Mouse (Mus musculus) lung, embryonic 14.5 days (tissue): Measurements from ENCODE around the gene Ms4a18. TPM values are rescaled to one million over a fixed set of nuclear protein-coding genes. Genes with fewer than 3 reads are reported as not detected.

Source experiments
- ATAC-seq: fragments of 200-750 bp; cut with Nextera tagmentation; 2 replicates; pipeline ENCODE4 v1.8.0; 2017; ENCODE audit warnings: mild to moderate bottlenecking, moderate TSS enrichment, moderate library complexity; ENCODE audit not compliant: insufficient read depth
- DNase-seq: peaks from one replicate; pipeline ENCODE4 v3.0.0-alpha.2; 2015
- H3K27ac ChIP-seq: fragments of 300-500 bp; sonication (generic); 2 replicates; pipeline ENCODE4 v1.5.1; 2014; ENCODE audit warnings: low read depth, mild to moderate bottlenecking, moderate library complexity
- H3K27me3 ChIP-seq: fragments of 300-500 bp; sonication (generic); 2 replicates; pipeline ENCODE4 v1.6.1; 2014; ENCODE audit warnings: low read length, control low read depth; ENCODE audit not compliant: insufficient read depth
- H3K36me3 ChIP-seq: fragments of 300-500 bp; sonication (generic); 2 replicates; pipeline ENCODE4 v1.6.1; 2014; ENCODE audit warnings: control low read depth; ENCODE audit not compliant: insufficient read depth
- H3K4me1 ChIP-seq: fragments of 300-500 bp; sonication (generic); 2 replicates; pipeline ENCODE4 v1.6.1; 2014; ENCODE audit warnings: antibody characterized with exemption, control low read depth; ENCODE audit not compliant: insufficient read depth
- H3K4me2 ChIP-seq: fragments of 300-500 bp; sonication (generic); 2 replicates; pipeline ENCODE4 v1.6.1; 2014; ENCODE audit warnings: mild to moderate bottlenecking
- H3K4me3 ChIP-seq: fragments of 300-500 bp; sonication (generic); 2 replicates; pipeline ENCODE4 v1.5.1; 2014; ENCODE audit warnings: low read depth, low read length
- H3K9ac ChIP-seq: fragments of 300-500 bp; sonication (generic); 2 replicates; pipeline ENCODE4 v1.6.1; 2014
- H3K9me3 ChIP-seq: fragments of 300-500 bp; sonication (generic); 2 replicates; pipeline ENCODE4 v1.6.1; 2016; ENCODE audit warnings: low read depth, low read length, control low read depth
- CTCF ChIP-seq: IDR thresholded peaks from 2 replicates; pipeline ENCODE4 v1.5.1; 2016; ENCODE audit warnings: antibody characterized with exemption, low read depth
- WGBS: fragments of 180-500 bp; shearing (Covaris S2); extraction: QIAGEN DNeasy Blood & Tissue Kit; methylation state at CpG from one replicate; pipeline ENCODE4 v1.1.7; 2014; 5-methylcytosine and 5-hydroxymethylcytosine counted together
- polyA plus RNA-seq: library from polyadenylated mRNA; unstranded; fragments of >200 nt; fragmentation: Nextera tagmentation; extraction: Ambion mirVana; gene quantifications from 2 replicates; pipeline ENCODE4 v1.2.1, GENCODE M21; 2014

Ms4a18 gene
- polyA plus RNA-seq, 1 experiment from 2014 or later = not detected

GRCm38 (mm10) chr19:11017251-11017650 lies 580 bp downstream of the Ms4a18 start:
- TF ChIP-seq CTCF = no peak
- DNase-seq (no peak), ATAC-seq (no peak)
- no peaks in the 10 kb centered on the region for H3K36me3 ChIP-seq
- H3K4me2 ChIP-seq = no peak overlapping the region
- no peak overlapping the region for H3K4me3 ChIP-seq
- H3K9ac ChIP-seq = no peak overlapping the region
- no peaks in the 10 kb centered on the region for H3K4me1 ChIP-seq
- WGBS = 73% methylated on average over 2 of the region's 2 CpGs
- no peaks in the 10 kb centered on the region for H3K9me3 ChIP-seq
- no peaks in the 10 kb centered on the region for H3K27me3 ChIP-seq
- no peak overlapping the region for H3K27ac ChIP-seq

GRCm38 (mm10) chr19:11015998-11016397 lies 1.8 kb downstream of the Ms4a18 start:
- Histone ChIP-seq H3K4me1 (no peaks in the 10 kb centered on the region), H3K27ac (no peak overlapping the region), H3K36me3 (no peaks in the 10 kb centered on the region), H3K9me3 (no peaks in the 10 kb centered on the region), H3K27me3 (no peaks in the 10 kb centered on the region), H3K4me2 (no peak overlapping the region), H3K4me3 (no peak overlapping the region), H3K9ac (no peak overlapping the region)
- TF ChIP-seq CTCF = no peak
- no peak for ATAC-seq
- no peak for DNase-seq
- 63% methylated on average over 1 of the region's 1 CpGs for WGBS

GRCm38 (mm10) chr19:11015468-11015867 lies 2.4 kb downstream of the Ms4a18 start:
- ATAC-seq = no peak
- DNase-seq = no peak
- TF ChIP-seq CTCF = no peak
- no peaks in the 10 kb centered on the region for H3K4me1 ChIP-seq
- no peaks in the 10 kb centered on the region for H3K27me3 ChIP-seq
- no peaks in the 10 kb centered on the region for H3K9me3 ChIP-seq
- no peak overlapping the region for H3K4me2 ChIP-seq
- H3K36me3 ChIP-seq = no peaks in the 10 kb centered on the region
- H3K9ac ChIP-seq = no peak overlapping the region
- no peak overlapping the region for H3K4me3 ChIP-seq
- no peak overlapping the region for H3K27ac ChIP-seq

GRCm38 (mm10) chr19:10993150-10993549 lies 24.7 kb downstream of the Ms4a18 start, which contains the start of gene Ms4a15:
Ms4a15 (minus strand) TSS chr19:10993250.
- DNase-seq = no peak
- no peak for TF ChIP-seq CTCF
- Histone ChIP-seq H3K27ac (no peak within 1 kb of the TSS), H3K4me2 (no peak within 1 kb of the TSS), H3K9me3 (no peaks in the 10 kb centered on the region), H3K36me3 (no peaks in the 10 kb centered on the region), H3K4me1 (no peaks in the 10 kb centered on the region), H3K27me3 (no peaks in the 10 kb centered on the region), H3K4me3 (no peak within 1 kb of the TSS), H3K9ac (no peak within 1 kb of the TSS)
- no peak for ATAC-seq
- 80% methylated on average over 7 of the region's 7 CpGs for WGBS

- no peaks in the 10 kb centered on the region for H3K9me3 ChIP-seq
- no peak for TF ChIP-seq CTCF
- no peak for ATAC-seq
- no peak overlapping the region for H3K9ac ChIP-seq
- H3K4me1 ChIP-seq = no peaks in the 10 kb centered on the region
- no peaks in the 10 kb centered on the region for H3K36me3 ChIP-seq
- H3K27ac ChIP-seq = no peak overlapping the region
- no peak for DNase-seq
- H3K4me3 ChIP-seq = no peak overlapping the region
- no peak overlapping the region for H3K4me2 ChIP-seq
- H3K27me3 ChIP-seq = no peaks in the 10 kb centered on the region
Observed at GRCm38 (mm10) chr19:10991911-10992310, 25.9 kb downstream of the Ms4a18 start.

- WGBS = 19% methylated on average over 1 of the region's 1 CpGs
- no peak overlapping the region for H3K4me3 ChIP-seq
- no peaks in the 10 kb centered on the region for H3K4me1 ChIP-seq
- no peaks in the 10 kb centered on the region for H3K36me3 ChIP-seq
- TF ChIP-seq CTCF = no peak
- H3K9ac ChIP-seq = no peak overlapping the region
- H3K9me3 ChIP-seq = no peaks in the 10 kb centered on the region
- DNase-seq (no peak), ATAC-seq (no peak)
- H3K27me3 ChIP-seq = no peaks in the 10 kb centered on the region
- H3K27ac ChIP-seq = no peak overlapping the region
- no peak overlapping the region for H3K4me2 ChIP-seq
Observed at GRCm38 (mm10) chr19:10990751-10991150, 27.1 kb downstream of the Ms4a18 start.

- Histone ChIP-seq H3K27me3 (no peaks in the 10 kb centered on the region), H3K9me3 (no peaks in the 10 kb centered on the region), H3K9ac (no peak overlapping the region), H3K36me3 (no peaks in the 10 kb centered on the region), H3K4me3 (no peak overlapping the region), H3K27ac (no peak overlapping the region), H3K4me1 (no peaks in the 10 kb centered on the region), H3K4me2 (no peak overlapping the region)
- WGBS = 70% methylated on average over 1 of the region's 1 CpGs
- TF ChIP-seq CTCF = no peak
- ATAC-seq = no peak
- no peak for DNase-seq
Observed at GRCm38 (mm10) chr19:10988563-10988962, 29.3 kb downstream of the Ms4a18 start.

GRCm38 (mm10) chr19:10985889-10986288 lies 31.9 kb downstream of the Ms4a18 start:
- H3K9me3 ChIP-seq = no peaks in the 10 kb centered on the region
- no peak overlapping the region for H3K4me3 ChIP-seq
- no peak overlapping the region for H3K27ac ChIP-seq
- WGBS = 89% methylated on average over 4 of the region's 4 CpGs
- TF ChIP-seq CTCF = no peak
- DNase-seq (no peak), ATAC-seq (no peak)
- H3K27me3 ChIP-seq = no peaks in the 10 kb centered on the region
- H3K4me1 ChIP-seq = no peaks in the 10 kb centered on the region
- H3K36me3 ChIP-seq = no peaks in the 10 kb centered on the region
- H3K9ac ChIP-seq = no peak overlapping the region
- no peak overlapping the region for H3K4me2 ChIP-seq
